Mouse (Mus musculus) brown adipose tissue, adult 24 weeks (tissue): Measurements from ENCODE around the gene Yipf3. TPM values are rescaled to one million over a fixed set of nuclear protein-coding genes. Genes with fewer than 3 reads are reported as not detected.

ENCODE experiments used
- H3K27ac ChIP-seq: fragments of 200-500 bp; replicated peaks from 2 replicates; pipeline ENCODE4 v1.5.1; 2012; ENCODE audit warnings: low read depth, mild to moderate bottlenecking, low read length
- H3K4me1 ChIP-seq: fragments of 200-500 bp; 2 replicates; pipeline ENCODE4 v1.6.1; 2012; ENCODE audit warnings: low read length, mixed read lengths; ENCODE audit not compliant: control insufficient read depth, insufficient read depth, insufficient read length
- H3K4me3 ChIP-seq: fragments of 200-500 bp; 2 replicates; pipeline ENCODE4 v1.5.1; 2012; ENCODE audit warnings: low read depth, mild to moderate bottlenecking, low read length, moderate library complexity; ENCODE audit not compliant: insufficient read depth
- polyA plus RNA-seq: library from polyadenylated mRNA; stranded (reverse); fragments of >200 nt; gene quantifications from 2 replicates; pipeline ENCODE4 v1.2.4, GENCODE M21; 2012; ENCODE audit not compliant: missing spikeins, insufficient read depth, insufficient read length

The Yipf3 gene
- polyA plus RNA-seq, 1 experiment = 63.4 TPM

DNA sequence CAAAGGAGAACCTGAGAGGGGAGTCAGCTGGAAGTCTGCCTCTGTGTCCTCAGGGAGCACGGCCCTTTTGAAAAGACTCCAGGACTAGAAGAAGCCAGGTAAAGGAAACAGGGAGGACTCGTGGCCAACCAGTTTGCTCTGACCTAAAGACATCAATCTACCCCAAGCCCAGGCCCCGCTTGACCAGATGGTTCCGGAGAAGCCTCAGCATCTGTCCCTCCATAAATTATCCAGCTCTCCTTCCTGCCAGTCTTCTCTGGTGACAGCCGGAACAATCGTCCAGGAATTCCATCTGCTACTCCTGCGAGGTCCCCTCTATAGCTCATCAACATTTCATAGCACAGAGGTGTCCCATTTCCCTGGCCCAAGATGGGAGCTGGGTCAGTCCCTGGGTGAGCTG, 36.8 kb downstream of the Yipf3 start:
- H3K4me1 ChIP-seq = peaks cover 9% of the 10 kb centered on the region; the same call in 1 of the 2 replicates
- H3K4me3 ChIP-seq = no peak overlapping the region
- no peak overlapping the region for H3K27ac ChIP-seq

DNA sequence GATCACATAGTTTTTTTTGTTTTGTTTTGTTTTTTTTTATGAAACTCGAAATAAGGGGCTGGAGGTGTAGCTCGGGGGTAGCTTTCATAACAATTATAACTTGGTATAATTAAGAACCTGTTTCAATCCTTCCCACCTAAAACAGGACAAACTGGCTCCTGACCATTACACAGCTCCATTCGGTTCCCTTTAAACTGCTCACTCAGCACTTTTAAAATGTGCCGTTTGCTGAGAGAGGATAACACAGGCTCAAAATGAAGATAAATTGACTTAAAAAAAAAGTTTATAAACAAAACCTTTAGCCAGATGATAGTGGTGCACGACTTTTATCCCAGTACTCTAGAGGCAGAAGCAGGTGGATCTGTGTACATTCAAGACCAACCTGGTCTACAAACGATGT, 37.5 kb downstream of the Yipf3 start:
- peaks cover 9% of the 10 kb centered on the region; the same call in 1 of the 2 replicates for H3K4me1 ChIP-seq
- no peak overlapping the region for H3K27ac ChIP-seq
- no peak overlapping the region for H3K4me3 ChIP-seq

DNA sequence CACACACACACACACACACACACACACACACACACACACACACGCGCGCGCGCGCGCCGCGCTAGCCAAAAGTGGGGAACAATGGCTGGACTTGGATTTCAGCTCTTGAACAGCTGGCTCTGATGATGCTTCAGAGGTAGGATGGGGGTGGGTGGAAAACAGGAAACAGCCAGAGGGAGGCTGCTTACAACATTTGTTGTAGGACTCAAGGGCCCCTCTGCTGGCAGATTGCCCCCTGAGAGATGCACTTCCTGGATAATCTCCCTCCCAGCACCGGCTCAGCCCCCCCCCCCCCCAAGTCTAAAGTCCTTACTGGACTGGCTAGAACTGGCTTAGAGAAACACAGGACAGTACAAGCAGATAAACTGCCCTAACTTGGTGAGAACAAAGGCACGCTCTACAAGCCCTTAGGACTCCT, 39.8 kb downstream of the Yipf3 start:
- H3K4me1 ChIP-seq = no peaks in the 10 kb centered on the region; the same call in 1 of the 2 replicates
- H3K27ac ChIP-seq = no peak overlapping the region
- no peak overlapping the region for H3K4me3 ChIP-seq

DNA sequence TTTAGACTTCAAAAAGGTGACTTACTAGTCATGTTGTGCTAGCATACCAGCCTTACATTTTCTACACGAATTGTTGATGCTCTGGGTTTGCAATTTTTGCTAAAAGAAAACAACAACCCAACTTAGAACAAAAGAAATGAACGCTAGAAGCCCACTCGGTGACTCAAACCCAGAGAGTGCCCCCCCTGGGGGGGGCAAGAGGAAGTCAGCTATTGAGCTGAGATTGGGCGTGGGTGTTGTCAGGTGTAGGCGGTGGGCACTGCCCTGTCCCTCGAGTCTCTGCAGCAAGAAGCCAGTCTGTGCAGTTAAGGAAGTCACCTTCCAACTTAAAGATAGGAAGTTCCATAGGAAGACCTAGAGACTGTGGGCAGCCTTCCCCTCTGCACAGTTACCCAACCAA, 48.7 kb downstream of the Yipf3 start:
- H3K27ac ChIP-seq = no peak overlapping the region
- H3K4me1 ChIP-seq = no peaks in the 10 kb centered on the region; the same call in 1 of the 2 replicates
- H3K4me3 ChIP-seq = no peak overlapping the region

DNA sequence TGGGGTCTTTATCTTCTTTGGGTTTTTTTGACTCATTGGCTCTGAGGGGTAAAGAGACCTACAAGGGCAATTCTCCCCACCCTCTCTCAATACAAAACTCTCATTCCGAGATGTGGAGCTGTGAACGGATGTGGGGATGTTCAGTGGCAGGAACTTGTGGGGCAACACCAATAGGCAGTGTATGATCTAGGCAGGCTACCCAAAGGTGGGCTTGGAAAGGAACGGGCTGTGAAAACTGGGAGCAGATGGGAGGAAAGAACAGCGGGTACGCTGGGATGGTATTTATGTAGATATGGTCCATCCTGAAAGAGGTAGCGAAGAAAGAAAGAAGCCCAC, 49.1 kb downstream of the Yipf3 start:
- Histone ChIP-seq H3K4me1 (no peaks in the 10 kb centered on the region; the same call in 1 of the 2 replicates), H3K27ac (no peak overlapping the region), H3K4me3 (peak overlapping the region; percentile 49)

DNA sequence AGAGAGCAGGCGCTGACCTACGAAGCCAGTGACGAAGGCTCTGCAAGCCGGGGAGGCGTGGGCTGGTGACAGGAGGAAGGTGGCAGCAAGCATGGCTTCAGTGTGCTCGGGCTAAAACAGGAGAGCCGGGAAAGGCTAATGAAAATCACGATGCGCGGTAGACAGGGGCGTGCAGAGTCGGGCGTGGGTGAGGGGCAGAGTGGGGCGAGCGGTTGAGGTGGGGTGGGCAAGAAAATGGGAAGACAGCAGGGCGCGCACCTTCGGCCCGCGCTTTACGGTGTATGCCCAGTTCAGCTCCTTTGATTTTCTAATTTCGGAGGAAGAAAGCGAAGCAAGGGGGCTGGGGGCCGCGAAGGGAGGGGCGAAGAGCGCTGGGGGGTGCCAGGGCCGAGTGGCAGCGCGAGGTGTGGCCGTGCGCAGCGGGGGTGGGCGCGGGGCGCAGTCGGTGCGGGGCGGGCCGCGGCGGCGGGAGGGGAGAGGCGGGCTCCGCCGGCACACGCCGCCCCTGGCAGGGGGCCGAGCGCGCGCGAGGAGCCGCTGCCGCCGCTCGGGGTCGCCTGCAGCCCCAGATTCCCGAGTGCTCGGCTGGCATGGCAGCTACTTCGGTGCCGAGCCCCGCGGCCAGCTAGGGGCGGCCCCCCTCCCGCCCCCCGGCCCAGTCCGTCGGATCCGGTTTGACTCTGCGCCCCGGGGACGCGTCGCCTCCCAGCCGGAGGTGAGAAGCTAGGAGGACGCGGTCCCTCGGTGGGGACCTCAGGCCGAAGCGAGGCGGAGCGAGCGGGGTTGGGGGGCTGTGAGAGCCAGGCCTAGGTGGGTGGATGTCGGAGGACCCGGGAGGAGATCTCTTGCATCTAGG, 49.7 kb downstream of the Yipf3 start, which contains the start of gene Dlk2:
Gene Dlk2, plus strand, starts transcription at position 58 of the 856 bp plus-strand sequence.
- peak within 1 kb of the TSS; percentile 49 for H3K4me3 ChIP-seq
- H3K27ac ChIP-seq = no peak within 1 kb of the TSS
- H3K4me1 ChIP-seq = no peaks in the 10 kb centered on the region; the same call in 1 of the 2 replicates

DNA sequence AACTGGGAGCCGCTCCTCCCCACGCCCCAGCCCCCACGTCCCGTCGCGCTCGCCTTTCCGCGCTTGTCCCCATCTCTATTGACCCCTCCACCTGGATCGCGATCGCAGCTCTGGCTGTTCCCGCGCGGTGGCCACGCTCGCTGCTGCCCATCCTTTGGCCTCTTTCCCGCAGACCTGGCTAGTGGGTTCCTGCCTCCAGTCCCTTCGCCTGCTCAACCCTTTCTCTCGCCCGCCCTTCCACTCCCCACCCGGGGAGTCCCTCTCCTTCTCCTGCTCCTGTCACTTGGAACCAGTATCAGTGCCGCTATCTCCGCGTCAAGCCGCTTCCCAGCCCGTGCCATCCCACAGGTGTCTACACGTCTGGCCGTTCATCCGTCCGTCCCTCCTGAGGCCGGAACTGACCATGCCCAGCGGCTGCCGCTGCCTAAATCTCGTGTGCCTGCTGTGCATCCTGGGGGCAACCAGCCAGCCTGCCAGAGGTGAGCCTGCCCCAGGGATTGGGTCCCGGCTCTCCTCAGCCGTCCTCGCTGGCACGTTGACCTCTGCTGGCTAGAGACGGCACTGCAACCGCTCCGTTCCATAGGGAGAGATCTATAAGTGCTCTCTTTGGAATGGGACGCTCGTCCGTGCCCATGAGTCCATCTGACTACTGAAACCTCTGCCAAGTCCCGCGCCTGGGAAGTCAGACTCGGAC, 50.5 kb downstream of the Yipf3 start:
- H3K4me3 ChIP-seq = peak overlapping the region; percentile 49
- no peak overlapping the region for H3K27ac ChIP-seq
- no peaks in the 10 kb centered on the region; the same call in 1 of the 2 replicates for H3K4me1 ChIP-seq

DNA sequence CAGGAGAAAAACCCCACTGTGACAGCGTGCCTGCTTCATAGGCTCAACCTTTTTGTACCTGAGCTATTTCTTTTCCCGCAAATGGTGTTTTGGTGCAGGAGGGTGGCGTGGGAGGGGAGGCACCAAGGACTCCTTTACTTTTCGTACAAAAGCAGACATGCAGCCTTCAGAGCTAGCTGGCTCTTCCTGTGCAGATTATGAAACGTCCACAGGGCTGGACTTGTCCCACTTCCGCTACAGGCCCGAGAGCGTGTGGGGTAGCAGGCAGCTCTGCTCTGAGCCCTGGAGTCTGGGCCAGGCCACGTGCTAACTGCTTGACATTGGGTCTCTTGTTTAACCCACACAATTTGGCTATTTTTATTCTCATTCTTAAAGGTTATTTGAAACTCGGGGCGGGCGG, 54.0 kb downstream of the Yipf3 start:
- H3K27ac ChIP-seq = no peak overlapping the region
- no peaks in the 10 kb centered on the region; the same call in 1 of the 2 replicates for H3K4me1 ChIP-seq
- no peak overlapping the region for H3K4me3 ChIP-seq

Other genes with a start within 250 kb of the Yipf3 start
- 189 and 214 TPM in 2 replicates for gene Vegfa, start 215.7 kb upstream of the Yipf3 start, polyA plus RNA-seq
- 113 and 150 TPM in 2 replicates for gene Mrps18a, start 137.1 kb upstream of the Yipf3 start, polyA plus RNA-seq
- gene Rsph9, start 103.9 kb upstream of the Yipf3 start, polyA plus RNA-seq = 1.3 TPM in 1 of 2 replicates, not detected in the other
- gene Mad2l1bp, start 94.5 kb upstream of the Yipf3 start, polyA plus RNA-seq = 4.2 and 4.9 TPM in 2 replicates
- gene Gtpbp2, start 87.0 kb upstream of the Yipf3 start, polyA plus RNA-seq = 19.3 and 23.4 TPM in 2 replicates
- 4.3 and 5.3 TPM in 2 replicates for gene Polh, start 45.4 kb upstream of the Yipf3 start, polyA plus RNA-seq
- 8.5 and 9.2 TPM in 2 replicates for gene Xpo5, start 45.3 kb upstream of the Yipf3 start, polyA plus RNA-seq
- 19.9 and 29.9 TPM in 2 replicates for gene Polr1c, start within 50 bp of the Yipf3 start, polyA plus RNA-seq
- gene Lrrc73, start 5.5 kb downstream of the Yipf3 start, polyA plus RNA-seq = not detected in 2 replicates
- gene Tjap1, start 34.9 kb downstream of the Yipf3 start, polyA plus RNA-seq = 8.6 and 13.5 TPM in 2 replicates
- not detected in 2 replicates for gene Dlk2, start 49.3 kb downstream of the Yipf3 start, polyA plus RNA-seq
- gene Abcc10, start 80.3 kb downstream of the Yipf3 start, polyA plus RNA-seq = 2.7 and 3.5 TPM in 2 replicates
- gene Zfp318, start 135.7 kb downstream of the Yipf3 start, polyA plus RNA-seq = 8.0 and 12.4 TPM in 2 replicates
- gene Crip3, start 180.8 kb downstream of the Yipf3 start, polyA plus RNA-seq = not detected in 2 replicates
- not detected in 2 replicates for gene Slc22a7, start 190.4 kb downstream of the Yipf3 start, polyA plus RNA-seq
- not detected in 2 replicates for gene Ttbk1, start 239.6 kb downstream of the Yipf3 start, polyA plus RNA-seq
- gene Dnph1, start 248.6 kb downstream of the Yipf3 start, polyA plus RNA-seq = 0.87 TPM in 1 of 2 replicates, not detected in the other